Mouse (Mus musculus) lung, adult 2 months (tissue): ENCODE data around the gene Nup37. TPM values are rescaled to one million over a fixed set of nuclear protein-coding genes. Genes with fewer than 3 reads are reported as not detected.
A peak's percentile ranks its signal among the peaks of the same experiment; 100 is the strongest.

Experiments
- DNase-seq: peaks from one replicate; pipeline ENCODE4 v3.0.0; 2022
- H3K4me1 ChIP-seq: fragments of 200-500 bp; 2 replicates; pipeline ENCODE4 v1.6.1; 2011; ENCODE audit warnings: low read length; ENCODE audit not compliant: control insufficient read depth, insufficient read depth
- H3K4me3 ChIP-seq: fragments of 200-500 bp; replicated peaks from 2 replicates; pipeline ENCODE3; 2011; ENCODE audit warnings: low read depth, mild to moderate bottlenecking, control low read depth, low read length; ENCODE audit errors: extremely low read depth
- CTCF ChIP-seq: fragments of 200-500 bp; IDR thresholded peaks from 2 replicates; pipeline ENCODE4 v1.5.1; 2011; ENCODE audit warnings: mild to moderate bottlenecking, low read length, control low read depth; ENCODE audit not compliant: insufficient read depth
- POLR2A ChIP-seq: fragments of 200-500 bp; IDR thresholded peaks from 2 replicates; pipeline ENCODE4 v1.6.1; 2011; ENCODE audit warnings: low read depth, mild to moderate bottlenecking, control low read depth, low read length, borderline replicate concordance; ENCODE audit errors: extremely low read depth
- WGBS: fragments of 180-500 bp; shearing (Covaris S2); methylation state at CpG from one replicate; pipeline ENCODE4 v1.1.7; 2018; 5-methylcytosine and 5-hydroxymethylcytosine counted together
- polyA plus RNA-seq: library from polyadenylated mRNA; depleted of rRNA; stranded (reverse); fragments of >200 nt; gene quantifications from 2 replicates; pipeline ENCODE4 v1.2.3, GENCODE M21; 2012; rRNA removed

Nup37 gene
- polyA plus RNA-seq, result 2.3 and 3.6 TPM in 2 replicates

DNA sequence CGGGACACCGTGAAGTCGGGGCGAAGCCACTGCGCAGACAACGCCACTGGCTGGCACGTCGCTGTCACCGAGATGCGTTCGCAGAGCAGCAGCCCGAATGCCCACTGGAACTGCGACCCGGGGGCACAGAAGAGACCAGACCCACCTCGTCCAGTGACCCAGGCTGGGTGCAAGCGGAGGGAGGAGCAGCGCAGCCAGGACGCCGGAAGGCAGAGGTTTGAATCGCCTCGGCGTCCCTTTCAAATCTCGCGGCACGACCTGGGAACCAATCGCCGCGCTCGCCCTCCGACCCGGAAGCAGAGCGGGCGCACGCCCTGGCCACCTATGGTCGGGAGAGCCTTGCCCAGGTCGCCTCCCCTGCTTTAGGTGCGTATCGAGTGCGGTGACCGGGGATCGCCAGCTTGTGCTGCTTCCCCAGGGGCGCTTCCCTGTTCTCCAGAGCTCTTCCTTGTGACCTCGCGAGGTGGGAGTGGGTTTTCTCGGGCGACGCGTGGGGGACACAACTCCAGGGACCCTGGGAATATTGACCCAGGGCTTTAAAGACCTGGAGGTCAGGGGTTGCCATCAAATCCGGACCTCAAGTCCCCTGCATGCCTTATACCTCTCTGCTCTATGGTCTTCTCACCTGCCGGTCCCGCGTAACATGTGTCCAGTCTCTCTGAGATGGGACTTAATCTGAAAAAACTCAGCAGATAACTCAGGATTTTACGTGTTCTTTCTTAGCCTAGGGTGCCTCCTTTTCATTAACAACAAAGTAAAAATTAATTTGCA lies at the start of gene Nup37, which contains the start of gene Parpbp:
Gene Nup37 (plus strand): TSS at position 286 of the 771 bp plus-strand sequence.
Gene Parpbp (minus strand): TSS at position 235 of the 771 bp plus-strand sequence.
- TF ChIP-seq POLR2A, result peak; percentile 80
- no peak for TF ChIP-seq CTCF
- H3K4me3 ChIP-seq, result peak within 1 kb of the TSS; percentile 94
- H3K4me1 ChIP-seq, result no peaks in the 10 kb centered on the region
- under 1% methylated on average over 53 of the region's 53 CpGs for WGBS
- DNase-seq, result peak; percentile 87

- no peak overlapping the region for H3K4me3 ChIP-seq
- 82% methylated on average over 2 of the region's 2 CpGs for WGBS
- TF ChIP-seq POLR2A (no peak), CTCF (no peak)
- no peak for DNase-seq
- no peaks in the 10 kb centered on the region for H3K4me1 ChIP-seq
Measured at GRCm38 (mm10) chr10:88106169-88106568, 40.6 kb upstream of the Nup37 start.

GRCm38 (mm10) chr10:88113290-88113689 lies 33.5 kb upstream of the Nup37 start:
- Histone ChIP-seq H3K4me1 (no peaks in the 10 kb centered on the region), H3K4me3 (no peak overlapping the region)
- WGBS, result 78% methylated on average over 2 of the region's 2 CpGs
- DNase-seq, result no peak
- TF ChIP-seq CTCF (no peak), POLR2A (no peak)

DNA sequence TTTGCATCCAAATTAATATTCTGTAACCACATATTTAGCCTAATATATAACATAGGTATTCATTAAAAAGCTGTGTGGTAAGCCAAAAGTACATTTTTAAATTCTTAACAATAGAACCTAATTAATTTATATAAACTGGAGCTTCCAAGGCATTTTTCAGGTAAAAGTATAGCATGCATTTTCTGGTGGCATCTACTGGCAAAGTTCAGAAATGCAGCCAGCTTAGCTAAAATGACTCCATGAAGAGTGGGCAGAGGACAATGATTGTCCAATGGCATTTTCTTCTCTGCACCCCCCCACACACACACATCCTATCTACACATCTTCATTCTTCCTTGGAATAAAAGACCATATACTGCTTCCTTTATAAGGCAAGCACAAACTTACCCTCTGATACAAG lies 27.1 kb upstream of the Nup37 start:
- Histone ChIP-seq H3K4me1 (no peaks in the 10 kb centered on the region), H3K4me3 (no peak overlapping the region)
- no peak for TF ChIP-seq CTCF
- no peak for TF ChIP-seq POLR2A
- no peak for DNase-seq

- Histone ChIP-seq H3K4me1 (no peaks in the 10 kb centered on the region), H3K4me3 (no peak overlapping the region)
- 96% methylated on average over 16 of the region's 16 CpGs for WGBS
- TF ChIP-seq CTCF (no peak), POLR2A (no peak)
- DNase-seq, result no peak
Measured at GRCm38 (mm10) chr10:88135630-88136029, 11.2 kb upstream of the Nup37 start.

DNA sequence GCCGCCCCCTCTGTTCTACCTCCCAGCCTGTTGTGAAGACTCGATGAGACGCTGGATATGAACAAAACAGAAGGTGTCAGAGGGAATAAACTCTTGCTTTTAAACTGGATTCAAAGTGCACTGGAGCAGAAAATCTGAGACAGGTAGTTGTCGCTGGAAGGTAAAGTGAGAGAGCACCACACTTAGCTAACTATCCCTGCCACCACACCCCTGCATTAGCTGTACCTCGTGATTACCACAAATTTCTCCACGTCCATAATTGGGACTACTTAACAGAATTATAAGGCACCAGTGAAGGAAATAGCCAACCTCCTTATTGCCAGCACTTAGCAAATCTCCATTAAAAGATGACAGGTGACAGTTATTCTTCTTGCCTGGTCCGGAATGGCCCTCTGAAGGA lies 605 bp upstream of the Nup37 start:
- Histone ChIP-seq H3K4me3 (peak overlapping the region; percentile 94), H3K4me1 (no peaks in the 10 kb centered on the region)
- 19% methylated on average over 7 of the region's 7 CpGs for WGBS
- DNase-seq, result no peak
- TF ChIP-seq POLR2A, result no peak
- TF ChIP-seq CTCF, result no peak

- DNase-seq, result no peak
- Histone ChIP-seq H3K4me3 (no peak overlapping the region), H3K4me1 (no peaks in the 10 kb centered on the region)
- 84% methylated on average over 4 of the region's 4 CpGs for WGBS
- TF ChIP-seq POLR2A, result no peak
- no peak for TF ChIP-seq CTCF
Measured at GRCm38 (mm10) chr10:88150381-88150780, 3.6 kb downstream of the Nup37 start.

DNA sequence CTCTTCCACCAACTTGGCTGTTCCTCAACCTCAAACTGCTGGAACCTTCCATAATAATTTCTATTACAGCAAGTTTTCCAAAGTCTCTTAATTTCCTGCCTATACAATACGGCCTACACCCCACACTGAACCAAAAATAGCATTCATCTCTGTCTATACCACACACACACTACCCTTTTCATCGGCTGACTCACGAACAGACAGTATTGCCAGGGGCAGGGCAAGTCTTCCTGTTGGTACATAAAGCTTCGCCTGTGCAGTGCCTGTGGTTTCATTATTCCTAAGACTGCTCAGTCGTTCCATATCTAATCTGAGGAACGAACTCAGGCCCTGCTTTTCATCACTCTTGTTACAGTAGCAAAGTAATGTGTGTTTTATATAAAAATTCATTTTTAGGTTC lies 4.9 kb downstream of the Nup37 start:
- TF ChIP-seq CTCF (no peak), POLR2A (no peak)
- Histone ChIP-seq H3K4me1 (no peaks in the 10 kb centered on the region), H3K4me3 (no peak overlapping the region)
- 91% methylated on average over 6 of the region's 6 CpGs for WGBS
- no peak for DNase-seq

DNA sequence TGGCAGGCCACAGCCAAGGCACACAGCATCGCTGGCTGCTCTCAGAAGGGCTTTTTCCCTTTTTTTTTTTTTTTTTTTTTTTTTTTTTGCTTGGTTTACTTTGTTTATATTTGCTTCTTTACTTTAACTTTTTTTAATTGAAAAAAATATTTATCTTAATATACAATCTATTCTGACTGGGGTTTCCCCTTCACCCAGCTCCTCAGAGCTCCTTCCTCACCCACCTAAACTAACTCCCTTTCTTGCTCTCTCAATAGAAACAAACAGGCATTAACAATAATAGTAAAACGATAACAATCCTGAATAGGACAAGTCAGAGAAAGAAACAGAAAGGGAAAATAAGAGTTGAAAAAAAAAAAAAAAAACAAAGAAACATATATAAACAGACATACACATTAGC lies 15.3 kb downstream of the Nup37 start:
- no peaks in the 10 kb centered on the region for H3K4me1 ChIP-seq
- TF ChIP-seq CTCF (no peak), POLR2A (no peak)
- WGBS, result 84% methylated on average over 2 of the region's 2 CpGs
- DNase-seq, result no peak
- H3K4me3 ChIP-seq, result no peak overlapping the region

- no peak overlapping the region for H3K4me3 ChIP-seq
- WGBS, result 96% methylated on average over 5 of the region's 5 CpGs
- DNase-seq, result no peak
- peaks cover 3% of the 10 kb centered on the region for H3K4me1 ChIP-seq
- TF ChIP-seq POLR2A (no peak), CTCF (no peak)
Measured at GRCm38 (mm10) chr10:88162676-88163075, 15.9 kb downstream of the Nup37 start.
